12 mouse cellular contexts compared by ENCODE assay signal in genomic region chr1:88482142-88483099, GRCm38 (mm10). TPM values are rescaled to one million over a fixed set of nuclear protein-coding genes. Genes with fewer than 3 reads are reported as not detected.
DNase-seq lines count a peak whose midpoint lies in the region; ATAC-seq lines count a peak whose summit lies in the region.
"Had no signal": no experiment of that assay in that cellular context is flagged by ENCODE, and none has a peak within 500 bp of the region (broad histone marks: within the 10 kb centered on the region; RNA-seq: fewer than 3 reads in every experiment).

No protein-coding gene starts in this region.

- peaks cover 12 to 13% of the 10 kb centered on the region in 2 experiments for H3K4me1 ChIP-seq in heart, embryonic 14.5 days (ENCODE audit: control insufficient read depth in 2 of 2, insufficient read depth in 2 of 2, low read length in 2 of 2)
- H3K4me1 ChIP-seq in hindbrain, embryonic 15.5 days (replicated peaks), result peaks cover 23% of the 10 kb centered on the region

- WGBS in heart, embryonic 14.5 days, result 28% methylated on average over 17 of the region's 17 CpGs
- WGBS in hindbrain, embryonic 15.5 days, result 47% methylated on average over 17 of the region's 17 CpGs

- H3K4me2 ChIP-seq in heart, embryonic 14.5 days (ENCODE audit: low read length), result peak overlapping the region; percentile 39
- H3K4me2 ChIP-seq in hindbrain, embryonic 15.5 days, result no peak overlapping the region

- no peaks in the 10 kb centered on the region for H3K27me3 ChIP-seq in heart, embryonic 14.5 days (ENCODE audit: control insufficient read depth, insufficient read depth, low read length)
- no peaks in the 10 kb centered on the region for H3K27me3 ChIP-seq in hindbrain, embryonic 15.5 days

- no peaks in the 10 kb centered on the region for H3K9me3 ChIP-seq in heart, embryonic 14.5 days (ENCODE audit: control insufficient read depth, low read length)
- no peaks in the 10 kb centered on the region for H3K9me3 ChIP-seq in hindbrain, embryonic 15.5 days

- H3K36me3 ChIP-seq in heart, embryonic 14.5 days (ENCODE audit: control insufficient read depth, insufficient read depth, low read length), result no peaks in the 10 kb centered on the region
- H3K36me3 ChIP-seq in hindbrain, embryonic 15.5 days, result no peaks in the 10 kb centered on the region

- H3K9ac ChIP-seq in heart, embryonic 14.5 days (ENCODE audit: low read length), result peak overlapping the region; percentile 36; the same call in 1 of the 2 replicates
- H3K9ac ChIP-seq in hindbrain, embryonic 15.5 days, result no peak overlapping the region

- no peak for DNase-seq in heart, adult 9 months (ENCODE audit: low spot score in 2 of 2)
- peak; percentile 85 for DNase-seq in MEL-GATA-1-ER (ENCODE audit: extremely low read depth, low read depth)
- DNase-seq in lung, postnatal 36 days, result peak; percentile 39
- DNase-seq in right cerebral cortex, postnatal 4 days, result no peak
- no peak for DNase-seq in spleen, adult 18-20 months
- DNase-seq: cerebellum, adult 9-10 months; layer of hippocampus, postnatal 36 days; right cerebral cortex, postnatal 25 days; thymus, postnatal 14 days had no signal

- H3K4me3 ChIP-seq in heart, embryonic 14.5 days (ENCODE audit: control insufficient read depth in 1 of 2, insufficient read depth in 1 of 2, low read depth in 1 of 2, low read length in 2 of 2), result no peak overlapping the region
- H3K4me3 ChIP-seq in hindbrain, embryonic 15.5 days, result no peak overlapping the region

- ATAC-seq in heart, embryonic 14.5 days (ENCODE audit: insufficient number of reproducible peaks, insufficient read depth, low FRiP score, low read depth), result no peak
- ATAC-seq in hindbrain, embryonic 15.5 days (ENCODE audit: low FRiP score, low read depth), result peak; percentile 55; the same call in 1 of the 2 replicates
- no peak for ATAC-seq in CD4-positive, CD25-positive, alpha-beta regulatory T cell, adult 4 months

- H3K27ac ChIP-seq in heart, embryonic 14.5 days (replicated peaks in 1 of 2; ENCODE audit: control insufficient read depth in 1 of 2, insufficient read depth in 1 of 2, low read depth in 2 of 2, low read length in 2 of 2), result peak overlapping the region; percentile 28 to 53; a peak in 3 of 4 replicates
- peak overlapping the region; percentile 66; the same call in 1 of the 2 replicates for H3K27ac ChIP-seq in hindbrain, embryonic 15.5 days (replicated peaks)

RNA-seq across cellular contexts. Expression of gene Glrp1, which starts 27.4 kb away (rescaled TPM):
- 0.23 TPM in 2 replicates for polyA plus RNA-seq in heart, embryonic 14.5 days (2014; fragmentation: Nextera tagmentation; extraction: Ambion mirVana)
- not detected in 2 replicates for polyA plus RNA-seq in hindbrain, embryonic 15.5 days (2015; fragmentation: Nextera tagmentation; extraction: Ambion mirVana)
- not detected for polyA plus RNA-seq in CD4-positive, CD25-positive, alpha-beta regulatory T cell, adult 4 months (2017; shearing (Covaris generic))

Comparison
In these comparisons a context has a peak if more than half of its experiments do, and no peak if none do; other contexts are left out.
1. DNase-seq: peak in MEL-GATA-1-ER (single experiment) and lung, postnatal 36 days (single experiment); none in heart, adult 9 months (0 of 2), right cerebral cortex, postnatal 4 days (single experiment) and spleen, adult 18-20 months (0 of 2).